Mouse (Mus musculus) lung, postnatal 4 days (tissue): Measurements from ENCODE around the gene Hapln2.

ENCODE experiments used
- DNase-seq, 2 experiments: peaks; one replicate each; pipeline ENCODE4 v3.0.0; 2021

Gene Hapln2

GRCm38 (mm10) chr3:88005822-88006786, 21.3 kb downstream of the Hapln2 start:
- DNase-seq, result peak; percentile 49 to 59

GRCm38 (mm10) chr3:88002291-88002976, 24.9 kb downstream of the Hapln2 start:
- peak; percentile 41 to 77 for DNase-seq

- DNase-seq, result no peak
Observed at GRCm38 (mm10) chr3:88000816-88001595, 26.4 kb downstream of the Hapln2 start.

GRCm38 (mm10) chr3:88000181-88000580, 27.2 kb downstream of the Hapln2 start, which contains the start of gene Bcan:
Gene Bcan (minus strand): TSS chr3:88000230.
- no peak for DNase-seq

GRCm38 (mm10) chr3:87999243-87999895, 28.0 kb downstream of the Hapln2 start:
- DNase-seq, result no peak

GRCm38 (mm10) chr3:87998747-87999146, 28.6 kb downstream of the Hapln2 start:
- no peak for DNase-seq

GRCm38 (mm10) chr3:87996971-87997614, 30.3 kb downstream of the Hapln2 start:
- peak; percentile 52 to 61 for DNase-seq

GRCm38 (mm10) chr3:87996401-87996800, 31.0 kb downstream of the Hapln2 start:
- no peak for DNase-seq

GRCm38 (mm10) chr3:87995331-87995730, 32.1 kb downstream of the Hapln2 start:
- DNase-seq, result peak in 1 of 2 experiments; percentile 78

- DNase-seq, result peak in 1 of 2 experiments; percentile 65
Observed at GRCm38 (mm10) chr3:87993436-87993835, 33.9 kb downstream of the Hapln2 start.

- no peak for DNase-seq
Observed at GRCm38 (mm10) chr3:87989935-87990334, 37.4 kb downstream of the Hapln2 start.

GRCm38 (mm10) chr3:87988068-87988467, 39.3 kb downstream of the Hapln2 start:
- no peak for DNase-seq

- DNase-seq, result peak; percentile 53 to 65
Observed at GRCm38 (mm10) chr3:87987633-87988032, 39.8 kb downstream of the Hapln2 start.

- peak; percentile 95 to 98 for DNase-seq
Observed at GRCm38 (mm10) chr3:87986868-87987267, 40.5 kb downstream of the Hapln2 start.

- DNase-seq, result peak; percentile 33 to 51
Observed at GRCm38 (mm10) chr3:87985505-87986320, 41.7 kb downstream of the Hapln2 start.

GRCm38 (mm10) chr3:87984094-87984493, 43.3 kb downstream of the Hapln2 start:
- no peak for DNase-seq

GRCm38 (mm10) chr3:87983627-87984026, 43.8 kb downstream of the Hapln2 start:
- no peak for DNase-seq

- peak; percentile 80 to 93 for DNase-seq
Observed at GRCm38 (mm10) chr3:87982836-87983601, 44.4 kb downstream of the Hapln2 start.

GRCm38 (mm10) chr3:87981894-87982835, 45.2 kb downstream of the Hapln2 start:
- peak; percentile 78 to 86 for DNase-seq
